Mouse (Mus musculus) lung, adult 2 months (tissue): Measurements from ENCODE around the gene Hoxb8.

ENCODE experiments used
- CTCF ChIP-seq: fragments of 200-500 bp; IDR thresholded peaks from 2 replicates; pipeline ENCODE4 v1.5.1; 2011; ENCODE audit warnings: mild to moderate bottlenecking, low read length, control low read depth; ENCODE audit not compliant: insufficient read depth
- POLR2A ChIP-seq: fragments of 200-500 bp; IDR thresholded peaks from 2 replicates; pipeline ENCODE4 v1.6.1; 2011; ENCODE audit warnings: low read depth, mild to moderate bottlenecking, control low read depth, low read length, borderline replicate concordance; ENCODE audit errors: extremely low read depth

DNA sequence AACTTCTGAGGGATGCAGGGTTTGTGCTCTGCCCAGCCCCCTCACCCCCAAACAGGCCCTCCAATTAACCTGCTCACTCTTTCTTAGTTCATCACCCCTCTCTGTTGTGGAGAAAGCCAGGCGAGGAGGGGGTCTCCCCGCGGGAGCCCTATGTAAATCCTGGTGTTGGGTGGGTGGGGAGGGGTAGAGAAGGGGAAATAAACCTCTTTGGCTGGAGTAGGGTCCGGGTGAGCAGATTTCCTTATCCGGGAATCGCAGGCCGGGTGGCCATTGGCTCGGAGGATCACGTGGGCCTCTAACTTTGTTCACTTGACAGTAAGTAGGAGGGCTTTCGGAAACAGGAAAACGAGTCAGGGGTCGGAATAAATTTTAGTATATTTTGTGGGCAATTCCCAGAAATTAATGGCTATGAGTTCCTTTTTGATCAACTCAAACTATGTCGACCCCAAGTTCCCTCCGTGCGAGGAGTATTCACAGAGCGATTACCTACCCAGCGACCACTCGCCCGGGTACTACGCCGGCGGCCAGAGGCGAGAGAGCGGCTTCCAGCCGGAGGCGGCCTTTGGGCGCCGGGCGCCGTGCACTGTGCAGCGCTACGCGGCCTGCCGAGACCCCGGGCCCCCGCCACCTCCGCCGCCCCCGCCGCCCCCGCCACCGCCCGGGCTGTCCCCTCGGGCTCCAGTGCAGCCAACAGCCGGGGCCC is 36.8 kb downstream of the Hoxb8 start:
- TF ChIP-seq CTCF (no peak), POLR2A (no peak)
